Mouse (Mus musculus) layer of hippocampus, adult 8-10 months (tissue): ENCODE results near the gene Trmt10b. TPM values are rescaled to one million over a fixed set of nuclear protein-coding genes. Genes with fewer than 3 reads are reported as not detected.
A peak's percentile ranks its signal among the peaks of the same experiment; 100 is the strongest.

ENCODE experiments used
- DNase-seq, 2 experiments: peaks; one replicate each; pipeline ENCODE4 v3.0.0; 2022; ENCODE audit warnings: low spot score in 2 of 2
- total RNA-seq, 4 experiments: library from RNA; stranded (reverse); gene quantifications; 2 replicates each; pipeline ENCODE4 v1.2.4; 2022

Trmt10b gene
- total RNA-seq, 4 experiments from 2014 or later, result 10.5 to 19.0 (median 17.0) TPM

DNA sequence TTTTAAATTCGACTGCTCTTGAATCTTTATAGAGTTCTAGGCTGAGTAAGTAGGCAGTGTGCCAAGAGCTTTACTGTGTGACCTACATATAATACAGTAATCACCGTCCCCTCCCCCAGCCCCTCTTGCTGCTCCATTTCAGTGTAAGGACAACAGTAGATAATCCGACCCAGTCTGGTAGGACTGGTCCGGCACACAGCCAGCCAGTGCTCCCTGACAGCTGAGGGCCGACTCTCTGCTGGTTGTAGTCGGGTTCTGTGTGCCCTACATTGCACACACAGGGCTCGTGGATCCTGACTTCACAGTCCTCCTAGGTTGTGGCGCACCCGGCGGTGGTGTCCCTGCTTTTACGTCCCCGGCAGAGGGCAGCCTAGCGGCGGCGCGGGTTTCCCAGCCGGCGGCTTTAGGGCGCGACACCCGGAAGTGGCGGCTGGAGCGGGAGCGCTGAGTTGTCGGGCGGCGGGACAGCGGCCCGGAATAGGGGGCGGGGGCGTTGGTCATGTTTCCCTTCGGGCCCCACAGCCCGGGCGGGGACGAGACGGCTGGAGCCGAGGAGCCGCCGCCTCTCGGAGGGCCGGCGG is 44.8 kb downstream of the Trmt10b start, which contains the start of gene Dcaf10:
Gene Dcaf10 (plus strand): TSS at position 433 of the 581 bp plus-strand sequence.
- DNase-seq, result peak; percentile 77 to 91

GRCm38 (mm10) chr4:45342286-45343155 is 45.6 kb downstream of the Trmt10b start, which contains the start of gene Exosc3:
TSS of gene Exosc3 (minus strand) at chr4:45342732.
- DNase-seq, result peak in 1 of 2 experiments; percentile 19

- no peak for DNase-seq
Measured at GRCm38 (mm10) chr4:45356653-45357052, 59.7 kb downstream of the Trmt10b start.

Other genes with a start within 250 kb of the Trmt10b start
- 10 to 100 TPM; 40.8 to 49.0 (median 45.1) TPM for gene Fbxo10, start 212.5 kb upstream of the Trmt10b start, total RNA-seq
- 10 to 100 TPM; 56.8 to 69.2 (median 64.7) TPM for gene Tomm5, start 189.0 kb upstream of the Trmt10b start, total RNA-seq
- gene Frmpd1, start 112.3 kb upstream of the Trmt10b start, total RNA-seq, result 10 to 100 TPM; 10.0 to 14.9 (median 12.5) TPM
- gene Dcaf10, start 45.0 kb downstream of the Trmt10b start, total RNA-seq, result 10 to 100 TPM; 14.9 to 16.7 (median 15.7) TPM
- gene Exosc3, start 45.6 kb downstream of the Trmt10b start, total RNA-seq, result 10 to 100 TPM; 11.4 to 17.6 (median 15.0) TPM
- gene Slc25a51, start 111.6 kb downstream of the Trmt10b start, total RNA-seq, result 100 to 1,000 TPM; 103 to 145 (median 128) TPM
- gene Shb, start 235.3 kb downstream of the Trmt10b start, total RNA-seq, result 10 to 100 TPM; 13.1 to 18.1 (median 14.1) TPM